In genomic region chr11:11777796-11778195, GRCm38 (mm10) we compare ENCODE assay signal across 25 mouse cellular contexts. TPM values are rescaled to one million over a fixed set of nuclear protein-coding genes. Genes with fewer than 3 reads are reported as not detected.
DNase-seq lines count a peak whose midpoint lies in the region; ATAC-seq lines count a peak whose summit lies in the region.
"Had no signal": no experiment of that assay in that cellular context is flagged by ENCODE, and none has a peak within 500 bp of the region (broad histone marks: within the 10 kb centered on the region; RNA-seq: fewer than 3 reads in every experiment).

No protein-coding gene starts in this region.

- WGBS in midbrain, embryonic 11.5 days, result 90% methylated on average over 2 of the region's 2 CpGs
- 89% methylated on average over 2 of the region's 2 CpGs for WGBS in midbrain, embryonic 10.5 days

- peak; percentile 10 for DNase-seq in midbrain, embryonic 11.5 days (ENCODE audit: low spot score, missing footprints)
- DNase-seq in midbrain, embryonic 10.5 days (ENCODE audit: low spot score), result no peak
- peak; percentile 85 for DNase-seq in A20 (ENCODE audit: low read depth, low spot score)
- peak; percentile 51 to 56 for DNase-seq in B cell, adult 2 months
- peak; percentile 36 for DNase-seq in naive thymus-derived CD4-positive, alpha-beta T cell, adult 2 months (ENCODE audit: low read depth)
- DNase-seq in testis, postnatal 10 days (ENCODE audit: low spot score), result no peak
- DNase-seq in lung, postnatal 14 days, result no peak
- no peak for DNase-seq in thymus, postnatal 10 days (ENCODE audit: low spot score in 2 of 2)
- DNase-seq: adrenal gland, adult 2 months; adrenal gland, postnatal 14 days; cerebellum, adult 11 months; cerebellum, adult 2 months; cerebellum, adult 9-11 months; cerebellum, postnatal 25 days; gastrocnemius, postnatal 25 days; heart, postnatal 10 days; heart, postnatal 4 days had no signal

- H3K9ac ChIP-seq in midbrain, embryonic 11.5 days (ENCODE audit: low read length), result no peak overlapping the region
- H3K9ac ChIP-seq: embryonic facial prominence, embryonic 12.5 days; embryonic facial prominence, embryonic 15.5 days; forebrain, embryonic 12.5 days; forebrain, embryonic 15.5 days; heart, embryonic 12.5 days; heart, embryonic 15.5 days; hindbrain, embryonic 14.5 days had no signal

- no peaks in the 10 kb centered on the region for H3K9me3 ChIP-seq in midbrain, embryonic 11.5 days (ENCODE audit: control insufficient read depth, low read length)
- H3K9me3 ChIP-seq in midbrain, embryonic 10.5 days (replicated peaks), result no peaks in the 10 kb centered on the region
- H3K9me3 ChIP-seq: embryonic facial prominence, embryonic 12.5 days; embryonic facial prominence, embryonic 15.5 days; forebrain, embryonic 12.5 days; forebrain, embryonic 15.5 days; heart, embryonic 12.5 days; heart, embryonic 15.5 days had no signal

- H3K4me1 ChIP-seq in midbrain, embryonic 11.5 days (ENCODE audit: control insufficient read depth, insufficient read depth, low read length), result no peaks in the 10 kb centered on the region
- H3K4me1 ChIP-seq in midbrain, embryonic 10.5 days, result no peaks in the 10 kb centered on the region
- H3K4me1 ChIP-seq: embryonic facial prominence, embryonic 12.5 days; embryonic facial prominence, embryonic 15.5 days; forebrain, embryonic 12.5 days; forebrain, embryonic 15.5 days; heart, embryonic 12.5 days; heart, embryonic 15.5 days had no signal

- H3K27ac ChIP-seq in midbrain, embryonic 11.5 days (ENCODE audit: low read depth, low read length), result no peak overlapping the region
- H3K27ac ChIP-seq in midbrain, embryonic 10.5 days (replicated peaks), result no peak overlapping the region
- H3K27ac ChIP-seq: embryonic facial prominence, embryonic 12.5 days; embryonic facial prominence, embryonic 15.5 days; forebrain, embryonic 12.5 days; forebrain, embryonic 15.5 days; heart, embryonic 15.5 days; hindbrain, embryonic 14.5 days; hindbrain, postnatal 0 days had no signal

- no peak overlapping the region for H3K4me3 ChIP-seq in midbrain, embryonic 11.5 days (ENCODE audit: low read depth, low read length)
- no peak overlapping the region for H3K4me3 ChIP-seq in midbrain, embryonic 10.5 days
- H3K4me3 ChIP-seq: embryonic facial prominence, embryonic 12.5 days; embryonic facial prominence, embryonic 15.5 days; forebrain, embryonic 12.5 days; forebrain, embryonic 15.5 days; heart, embryonic 12.5 days; heart, embryonic 15.5 days had no signal

- no peak for ATAC-seq in midbrain, embryonic 11.5 days (ENCODE audit: low FRiP score)
- ATAC-seq: forebrain, embryonic 15.5 days; hindbrain, postnatal 0 days had no signal

- no peak overlapping the region for H3K4me2 ChIP-seq in midbrain, embryonic 11.5 days
- H3K4me2 ChIP-seq: embryonic facial prominence, embryonic 12.5 days; embryonic facial prominence, embryonic 15.5 days; forebrain, embryonic 12.5 days; forebrain, embryonic 15.5 days; heart, embryonic 12.5 days; heart, embryonic 15.5 days; hindbrain, embryonic 14.5 days had no signal

- no peaks in the 10 kb centered on the region for H3K27me3 ChIP-seq in midbrain, embryonic 11.5 days (ENCODE audit: control insufficient read depth, insufficient read depth, low read length)
- H3K27me3 ChIP-seq in midbrain, embryonic 10.5 days (ENCODE audit: low read depth, poor library complexity, severe bottlenecking), result no peaks in the 10 kb centered on the region
- H3K27me3 ChIP-seq: embryonic facial prominence, embryonic 12.5 days; embryonic facial prominence, embryonic 15.5 days; forebrain, embryonic 12.5 days; forebrain, embryonic 15.5 days; heart, embryonic 12.5 days; heart, embryonic 15.5 days had no signal

- H3K36me3 ChIP-seq in midbrain, embryonic 11.5 days (ENCODE audit: control insufficient read depth, insufficient read depth, low read length), result no peaks in the 10 kb centered on the region
- no peaks in the 10 kb centered on the region for H3K36me3 ChIP-seq in midbrain, embryonic 10.5 days
- H3K36me3 ChIP-seq: embryonic facial prominence, embryonic 12.5 days; embryonic facial prominence, embryonic 15.5 days; forebrain, embryonic 12.5 days; forebrain, embryonic 15.5 days; heart, embryonic 12.5 days; heart, embryonic 15.5 days had no signal

RNA-seq across cellular contexts. Expression of gene Fignl1, which starts 31.0 kb away (rescaled TPM):
- 99.1 and 109 TPM in 2 replicates for polyA plus RNA-seq in midbrain, embryonic 11.5 days (2014; fragmentation: Nextera tagmentation; extraction: Ambion mirVana)
- 103 and 112 TPM in 2 replicates for polyA plus RNA-seq in midbrain, embryonic 10.5 days (2016; fragmentation: Nextera tagmentation; extraction: Ambion mirVana)

Comparison
In these comparisons a context has a peak if more than half of its experiments do, and no peak if none do; other contexts are left out.
1. DNase-seq: peak in midbrain, embryonic 11.5 days (single experiment), A20 (single experiment), B cell, adult 2 months (2 of 2) and naive thymus-derived CD4-positive, alpha-beta T cell, adult 2 months (single experiment); none in midbrain, embryonic 10.5 days (single experiment), testis, postnatal 10 days (single experiment), lung, postnatal 14 days (single experiment) and thymus, postnatal 10 days (0 of 2).